In genomic region chr10:21203461-21203860, GRCm38 (mm10) we compare ENCODE assay signal across 24 mouse cellular contexts. TPM values are rescaled to one million over a fixed set of nuclear protein-coding genes. Genes with fewer than 3 reads are reported as not detected.
"Had no signal": no experiment of that assay in that cellular context is flagged by ENCODE, and none has a peak within 500 bp of the region (broad histone marks: within the 10 kb centered on the region; RNA-seq: fewer than 3 reads in every experiment).

No protein-coding gene starts in this region.

- DNase-seq: gastrocnemius, adult 2 months; gastrocnemius, postnatal 10 days; gastrocnemius, postnatal 25 days; heart, adult 2 months; heart, postnatal 10 days; heart, postnatal 4 days; kidney, adult 18-20 months; kidney, adult 8-10 months; kidney, postnatal 10 days; kidney, postnatal 36 days; layer of hippocampus, adult 9-11 months; layer of hippocampus, postnatal 36 days; left cerebral cortex, postnatal 4 days had no signal

- H3K27me3 ChIP-seq: heart, embryonic 12.5 days; hindbrain, embryonic 12.5 days; intestine, embryonic 15.5 days; limb, embryonic 13.5 days; limb, embryonic 15.5 days had no signal

- H3K36me3 ChIP-seq: heart, embryonic 10.5 days; heart, embryonic 12.5 days; hindbrain, embryonic 10.5 days; hindbrain, embryonic 12.5 days; intestine, embryonic 15.5 days; limb, embryonic 13.5 days; limb, embryonic 15.5 days had no signal

- H3K27ac ChIP-seq: gastrocnemius, adult 2 months; heart, adult 2 months; heart, embryonic 10.5 days; hindbrain, embryonic 10.5 days; hindbrain, embryonic 12.5 days; hindbrain, embryonic 14.5 days; intestine, embryonic 15.5 days; limb, embryonic 13.5 days; limb, embryonic 15.5 days had no signal

- ATAC-seq: forebrain, embryonic 16.5 days; hindbrain, embryonic 16.5 days; intestine, embryonic 15.5 days; intestine, postnatal 0 days had no signal

- H3K9ac ChIP-seq: heart, embryonic 12.5 days; hindbrain, embryonic 12.5 days; hindbrain, embryonic 14.5 days; intestine, embryonic 15.5 days; limb, embryonic 13.5 days; limb, embryonic 15.5 days had no signal

- H3K4me2 ChIP-seq: heart, embryonic 12.5 days; hindbrain, embryonic 12.5 days; hindbrain, embryonic 14.5 days; intestine, embryonic 15.5 days; limb, embryonic 13.5 days; limb, embryonic 15.5 days had no signal

- H3K4me1 ChIP-seq: heart, embryonic 10.5 days; heart, embryonic 12.5 days; hindbrain, embryonic 10.5 days; hindbrain, embryonic 12.5 days; intestine, embryonic 15.5 days; limb, embryonic 13.5 days; limb, embryonic 15.5 days had no signal

- H3K4me3 ChIP-seq: gastrocnemius, adult 2 months; heart, adult 2 months; heart, embryonic 10.5 days; heart, embryonic 12.5 days; hindbrain, embryonic 10.5 days; hindbrain, embryonic 12.5 days; intestine, embryonic 15.5 days; limb, embryonic 13.5 days; limb, embryonic 15.5 days had no signal

- H3K9me3 ChIP-seq: heart, embryonic 10.5 days; hindbrain, embryonic 10.5 days; intestine, embryonic 15.5 days; limb, embryonic 15.5 days had no signal

RNA-seq across cellular contexts. Expression of gene Myb, which starts 42.7 kb away (rescaled TPM):
- total RNA-seq: gastrocnemius, adult 2 months; heart, adult 2 months had no signal
